In genomic region chr5:131673696-131674095, GRCm38 (mm10) we compare ENCODE assay signal across 16 mouse cellular contexts.
DNase-seq lines count a peak whose midpoint lies in the region; ATAC-seq and TF ChIP-seq lines count a peak whose summit lies in the region.
"Had no signal": no experiment of that assay in that cellular context is flagged by ENCODE, and none has a peak within 500 bp of the region (broad histone marks: within the 10 kb centered on the region; RNA-seq: fewer than 3 reads in every experiment).

No protein-coding gene starts in this region.

- H3K4me3 ChIP-seq in limb, embryonic 13.5 days, result no peak overlapping the region
- no peak overlapping the region for H3K4me3 ChIP-seq in limb, embryonic 10.5 days
- H3K4me3 ChIP-seq in limb, embryonic 14.5 days (replicated peaks; ENCODE audit: low read length), result no peak overlapping the region
- H3K4me3 ChIP-seq: embryonic facial prominence, embryonic 13.5 days had no signal

- no peaks in the 10 kb centered on the region for H3K9me3 ChIP-seq in limb, embryonic 13.5 days
- no peaks in the 10 kb centered on the region for H3K9me3 ChIP-seq in limb, embryonic 10.5 days (replicated peaks)
- no peaks in the 10 kb centered on the region for H3K9me3 ChIP-seq in limb, embryonic 14.5 days (ENCODE audit: control insufficient read depth, low read length)
- H3K9me3 ChIP-seq: embryonic facial prominence, embryonic 13.5 days had no signal

- H3K4me2 ChIP-seq in limb, embryonic 13.5 days (replicated peaks), result no peak overlapping the region
- H3K4me2 ChIP-seq in limb, embryonic 14.5 days (replicated peaks; ENCODE audit: low read depth, low read length, severe bottlenecking), result no peak overlapping the region
- H3K4me2 ChIP-seq: embryonic facial prominence, embryonic 13.5 days had no signal

- 65% methylated on average over 4 of the region's 4 CpGs for WGBS in limb, embryonic 13.5 days
- WGBS in limb, embryonic 10.5 days, result 90% methylated on average over 4 of the region's 4 CpGs
- 65% methylated on average over 4 of the region's 4 CpGs for WGBS in limb, embryonic 14.5 days

- TF ChIP-seq POLR2A in limb, embryonic 14.5 days (IDR thresholded peaks at IDR 0.05; ENCODE audit: borderline replicate concordance, extremely low read depth, insufficient read depth, insufficient read length), result no peak

- intact Hi-C loops in gastrocnemius, postnatal 14 days (cut with DNase I; ENCODE audit: low total_unique reads), result no loop called here

- peak overlapping the region; percentile 12; the same call in 1 of the 2 replicates for H3K27ac ChIP-seq in limb, embryonic 13.5 days
- H3K27ac ChIP-seq in limb, embryonic 10.5 days, result no peak overlapping the region
- H3K27ac ChIP-seq in limb, embryonic 14.5 days (replicated peaks; ENCODE audit: low read depth, low read length), result no peak overlapping the region; the same call in 1 of the 2 replicates
- H3K27ac ChIP-seq: embryonic facial prominence, embryonic 13.5 days had no signal

- H3K27me3 ChIP-seq in limb, embryonic 13.5 days, result no peaks in the 10 kb centered on the region; the same call in 1 of the 2 replicates
- H3K27me3 ChIP-seq in limb, embryonic 10.5 days (ENCODE audit: low read depth, poor library complexity, severe bottlenecking), result no peaks in the 10 kb centered on the region
- no peaks in the 10 kb centered on the region for H3K27me3 ChIP-seq in limb, embryonic 14.5 days (ENCODE audit: control insufficient read depth, insufficient read depth, low read length)
- H3K27me3 ChIP-seq: embryonic facial prominence, embryonic 13.5 days had no signal

- peaks cover 11% of the 10 kb centered on the region; the same call in 1 of the 2 replicates for H3K4me1 ChIP-seq in limb, embryonic 13.5 days
- peaks cover 3% of the 10 kb centered on the region; the same call in 1 of the 2 replicates for H3K4me1 ChIP-seq in limb, embryonic 10.5 days
- peaks cover 9% of the 10 kb centered on the region; the same call in 1 of the 2 replicates for H3K4me1 ChIP-seq in limb, embryonic 14.5 days (ENCODE audit: control insufficient read depth, insufficient read depth, low read length)
- H3K4me1 ChIP-seq: embryonic facial prominence, embryonic 13.5 days had no signal

- no peak overlapping the region for H3K9ac ChIP-seq in limb, embryonic 13.5 days
- no peak overlapping the region for H3K9ac ChIP-seq in limb, embryonic 14.5 days (ENCODE audit: low read depth, low read length, severe bottlenecking)
- H3K9ac ChIP-seq: embryonic facial prominence, embryonic 13.5 days; liver, postnatal 0 days had no signal

- no peaks in the 10 kb centered on the region for H3K36me3 ChIP-seq in limb, embryonic 13.5 days
- H3K36me3 ChIP-seq in limb, embryonic 10.5 days, result no peaks in the 10 kb centered on the region
- H3K36me3 ChIP-seq in limb, embryonic 14.5 days (ENCODE audit: control insufficient read depth, insufficient read depth, low read length), result no peaks in the 10 kb centered on the region
- H3K36me3 ChIP-seq: embryonic facial prominence, embryonic 13.5 days had no signal

- ATAC-seq in limb, embryonic 13.5 days (ENCODE audit: low FRiP score, low read depth), result no peak
- ATAC-seq in limb, embryonic 14.5 days (ENCODE audit: low FRiP score, low read depth), result no peak
- ATAC-seq: hindbrain, embryonic 16.5 days; liver, postnatal 0 days had no signal

- peak; percentile 26 for DNase-seq in adrenal gland, adult 2 months
- no peak for DNase-seq in adrenal gland, adult 8-10 months
- no peak for DNase-seq in limb, embryonic 10.5 days (ENCODE audit: low spot score)
- DNase-seq in gastrocnemius, postnatal 14 days, result peak; percentile 25
- peak; percentile 26 for DNase-seq in limb, embryonic 14.5 days (ENCODE audit: low spot score)
- no peak for DNase-seq in spleen, postnatal 14 days (ENCODE audit: low spot score in 2 of 2)
- DNase-seq in layer of hippocampus, adult 9-11 months, result no peak
- DNase-seq: cerebellum, adult 18-20 months; kidney, adult 11 months; kidney, postnatal 36 days; layer of hippocampus, postnatal 36 days; liver, postnatal 0 days; thymus, adult 2 months had no signal

Comparison
In these comparisons a context has a peak if more than half of its experiments do, and no peak if none do; other contexts are left out.
1. DNase-seq: peak in adrenal gland, adult 2 months (single experiment), gastrocnemius, postnatal 14 days (single experiment) and limb, embryonic 14.5 days (single experiment); none in adrenal gland, adult 8-10 months (single experiment), limb, embryonic 10.5 days (single experiment), spleen, postnatal 14 days (0 of 2) and layer of hippocampus, adult 9-11 months (single experiment).